Mouse (Mus musculus) heart, adult 2 months (tissue): ENCODE measurements at regions not wholly inside any gene's neighbourhood (a gene's known extent, or its start where the extent isn't known, plus 50 kb on each side); places are given as distances from the start of the nearest gene placed in this dataset.
"Not testable (repeated sequence)": the region's sequence is repeated elsewhere in the genome, so short reads cannot be mapped to it uniquely, and the experiment has no call there.

Experiments used
- CTCF ChIP-seq: fragments of 200-600 bp; IDR thresholded peaks from 2 replicates; pipeline ENCODE4 v1.8.1; 2022; ENCODE audit warnings: antibody characterized with exemption, mild to moderate bottlenecking, moderate library complexity
- EP300 ChIP-seq: fragments of 200-500 bp; IDR thresholded peaks from 2 replicates; pipeline ENCODE4 v1.6.1; 2011; ENCODE audit warnings: low read depth, low read length, control low read depth; ENCODE audit not compliant: insufficient read depth

- TF ChIP-seq CTCF, EP300: not testable (repeated sequence)
Observed at GRCm38 (mm10) chr17:6505896-6506295, 76.0 kb downstream of the Dynlt1b start.
